In genomic region chr1:36105917-36106706, GRCm38 (mm10) we compare ENCODE assay signal across 14 mouse cellular contexts.
"Had no signal": no experiment of that assay in that cellular context is flagged by ENCODE, and none has a peak within 500 bp of the region (broad histone marks: within the 10 kb centered on the region; RNA-seq: fewer than 3 reads in every experiment).

No protein-coding gene starts in this region.

- H3K9me3 ChIP-seq: midbrain, embryonic 10.5 days; midbrain, embryonic 12.5 days; neural tube, embryonic 12.5 days; stomach, embryonic 15.5 days had no signal

- H3K9ac ChIP-seq: lung, embryonic 14.5 days; midbrain, embryonic 12.5 days; neural tube, embryonic 12.5 days; stomach, embryonic 15.5 days had no signal

- H3K4me1 ChIP-seq: midbrain, embryonic 10.5 days; midbrain, embryonic 12.5 days; neural tube, embryonic 12.5 days; stomach, embryonic 15.5 days had no signal

- H3K27ac ChIP-seq: midbrain, embryonic 10.5 days; midbrain, embryonic 12.5 days; neural tube, embryonic 12.5 days; stomach, embryonic 15.5 days; stomach, postnatal 0 days had no signal

- H3K4me3 ChIP-seq: midbrain, embryonic 10.5 days; midbrain, embryonic 12.5 days; neural tube, embryonic 12.5 days; stomach, embryonic 15.5 days had no signal

- H3K4me2 ChIP-seq: lung, embryonic 14.5 days; midbrain, embryonic 12.5 days; neural tube, embryonic 12.5 days; stomach, embryonic 15.5 days had no signal

- DNase-seq: lung, adult 18-20 months; lung, embryonic 14.5 days; lung, postnatal 10 days; lung, postnatal 4 days; midbrain, embryonic 14.5 days; right cerebral cortex, postnatal 14 days; thymus, adult 2 months; thymus, postnatal 25 days; thymus, postnatal 4 days had no signal

- H3K27me3 ChIP-seq: midbrain, embryonic 12.5 days; neural tube, embryonic 12.5 days; stomach, embryonic 15.5 days had no signal
